In the genomic region with DNA sequence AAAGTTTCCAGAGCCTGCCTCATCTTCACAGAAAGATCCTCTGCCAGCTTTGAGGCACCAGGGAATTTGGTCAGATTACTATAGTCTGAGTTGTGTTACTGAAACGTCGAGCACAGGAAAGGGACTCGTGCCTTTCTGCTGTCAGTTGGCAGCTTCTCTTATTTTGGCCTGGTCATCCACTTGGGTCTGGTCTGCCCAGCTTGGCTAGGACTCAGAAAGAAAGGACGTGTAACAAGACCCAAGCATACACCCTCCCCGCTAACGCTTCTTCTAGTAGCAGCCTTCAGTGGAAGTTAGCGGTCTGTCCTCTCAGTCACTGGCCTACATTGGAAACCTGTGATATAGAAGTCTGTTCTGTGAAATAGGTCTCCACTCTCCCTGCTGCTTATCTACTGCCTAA, we compare ENCODE assay signal across 23 mouse cellular contexts. TPM values are rescaled to one million over a fixed set of nuclear protein-coding genes. Genes with fewer than 3 reads are reported as not detected.
"Had no signal": no experiment of that assay in that cellular context is flagged by ENCODE, and none has a peak within 500 bp of the region (broad histone marks: within the 10 kb centered on the region; RNA-seq: fewer than 3 reads in every experiment).

No protein-coding gene starts in this region.

- DNase-seq: kidney, adult 8-10 months; kidney, postnatal 25 days; liver; lung, postnatal 14 days; retina, postnatal 1 day; right cerebral cortex, postnatal 14 days; thymus, postnatal 36 days had no signal

- H3K4me2 ChIP-seq: liver, embryonic 15.5 days; midbrain, embryonic 11.5 days; midbrain, embryonic 15.5 days; neural tube, embryonic 13.5 days had no signal

- H3K4me3 ChIP-seq: left cerebral cortex, adult 2 months; liver, embryonic 15.5 days; megakaryocyte, embryonic 14.5 days; midbrain, embryonic 15.5 days; neural tube, embryonic 13.5 days had no signal

- H3K27me3 ChIP-seq: liver, embryonic 15.5 days; megakaryocyte, embryonic 14.5 days; midbrain, embryonic 15.5 days; neural tube, embryonic 13.5 days had no signal

- H3K27ac ChIP-seq: left cerebral cortex, adult 2 months; liver, embryonic 15.5 days; macrophage; midbrain, embryonic 15.5 days; neural tube, embryonic 13.5 days had no signal

- ATAC-seq: midbrain, embryonic 15.5 days had no signal

- H3K9me3 ChIP-seq: liver, embryonic 15.5 days; megakaryocyte, embryonic 14.5 days; midbrain, embryonic 15.5 days; neural tube, embryonic 13.5 days had no signal

- H3K9ac ChIP-seq: liver, embryonic 15.5 days; midbrain, embryonic 15.5 days; neural tube, embryonic 13.5 days had no signal

RNA-seq across cellular contexts. Expression of gene Gm45213, which starts 41.1 kb away (rescaled TPM):
- total RNA-seq: layer of hippocampus, postnatal 25 days; left cerebral cortex, adult 2 months; left cerebral cortex, postnatal 14 days; monocyte, adult 5-6 weeks had no signal
- polyA plus RNA-seq: kidney, embryonic 16.5 days; limb, embryonic 11.5 days; liver, embryonic 15.5 days; lung, adult 2 months; macrophage; midbrain, embryonic 11.5 days; midbrain, embryonic 15.5 days; neural tube, embryonic 13.5 days; small intestine, adult 2 months; stomach, embryonic 16.5 days; thymus, postnatal 0 days had no signal
